Mouse (Mus musculus): ENCODE data around the gene Ubxn7. TPM values are rescaled to one million over a fixed set of nuclear protein-coding genes. Genes with fewer than 3 reads are reported as not detected.

Gene Ubxn7
- total and polyA plus RNA-seq, 2 experiments from 2014 or later = 10.7 to 37.0 TPM

GRCm38 (mm10) chr16:32437266-32437665 is 105.2 kb downstream of the Ubxn7 start:
- Histone ChIP-seq H3K27ac (ENCODE audit: low read depth, low read length) (no peak overlapping the region), H3K36me3 (ENCODE audit: insufficient read depth, low read length) (no peaks in the 10 kb centered on the region), H3K4me3 (ENCODE audit: low read depth, low read length) (no peak overlapping the region), H3K9me3 (ENCODE audit: low read length) (no peaks in the 10 kb centered on the region), H3K9ac (replicated peaks; ENCODE audit: low read length, poor library complexity, severe bottlenecking) (no peak overlapping the region), H3K27me3 (ENCODE audit: insufficient read depth, low read length) (no peaks in the 10 kb centered on the region), H3K4me2 (ENCODE audit: low read depth, low read length, poor library complexity, severe bottlenecking) (no peak overlapping the region), H3K4me1 (ENCODE audit: insufficient read depth, low read length) (no peaks in the 10 kb centered on the region)
- TF ChIP-seq CTCF (IDR thresholded peaks at IDR 0.05) = no peak
- DNase-seq (ENCODE audit: low spot score) = no peak
- no peak for ATAC-seq (ENCODE audit: low FRiP score)
- WGBS = 98% methylated on average over 1 of the region's 1 CpGs

DNA sequence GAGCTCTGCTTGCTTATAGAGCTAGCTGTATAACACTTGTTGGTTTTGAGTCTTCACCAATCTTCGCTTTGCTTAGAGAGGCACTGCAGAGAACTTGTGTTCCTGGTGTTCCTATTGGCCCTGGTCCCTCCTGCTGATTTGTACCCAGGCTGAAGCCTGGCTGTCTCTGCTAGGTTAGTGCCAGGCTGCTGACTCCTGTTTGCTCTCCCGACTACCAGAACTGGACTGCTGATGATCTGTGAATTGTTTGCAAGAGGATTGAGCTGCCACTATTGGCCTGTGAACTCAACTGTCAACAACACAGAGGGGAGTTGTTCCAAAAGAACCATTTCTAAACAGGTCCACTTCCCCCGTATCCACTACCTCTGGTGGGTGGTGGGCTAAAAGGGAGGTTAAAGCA is 109.4 kb downstream of the Ubxn7 start:
- 87% methylated on average over 3 of the region's 3 CpGs for WGBS
- ATAC-seq (ENCODE audit: low FRiP score) (no peak), DNase-seq (ENCODE audit: low spot score) (no peak)
- Histone ChIP-seq H3K9me3 (ENCODE audit: low read length) (no peaks in the 10 kb centered on the region), H3K27ac (ENCODE audit: low read depth, low read length) (no peak overlapping the region), H3K27me3 (ENCODE audit: insufficient read depth, low read length) (no peaks in the 10 kb centered on the region), H3K4me1 (ENCODE audit: insufficient read depth, low read length) (no peaks in the 10 kb centered on the region), H3K9ac (replicated peaks; ENCODE audit: low read length, poor library complexity, severe bottlenecking) (no peak overlapping the region), H3K36me3 (ENCODE audit: insufficient read depth, low read length) (no peaks in the 10 kb centered on the region), H3K4me3 (ENCODE audit: low read depth, low read length) (no peak overlapping the region), H3K4me2 (ENCODE audit: low read depth, low read length, poor library complexity, severe bottlenecking) (no peak overlapping the region)
- no peak for TF ChIP-seq CTCF (IDR thresholded peaks at IDR 0.05)

Other genes with a start within 250 kb of the Ubxn7 start
- gene Pigx, start 232.5 kb upstream of the Ubxn7 start, total RNA-seq (2014; rRNA removed) = 38.8 and 53.2 TPM in 2 replicates
- 90.4 and 91.3 TPM in 2 replicates for gene Pigx, start 232.5 kb upstream of the Ubxn7 start, polyA plus RNA-seq (2015; fragmentation: Nextera tagmentation; extraction: Ambion mirVana)
- gene Cep19, start 232.5 kb upstream of the Ubxn7 start, total RNA-seq (2014; rRNA removed) = 29.9 and 34.7 TPM in 2 replicates
- gene Cep19, start 232.5 kb upstream of the Ubxn7 start, polyA plus RNA-seq (2015; fragmentation: Nextera tagmentation; extraction: Ambion mirVana) = 54.3 and 57.3 TPM in 2 replicates
- gene Nrros, start 166.7 kb upstream of the Ubxn7 start, total RNA-seq (2014; rRNA removed) = 9.9 and 11.3 TPM in 2 replicates
- 4.9 and 5.8 TPM in 2 replicates for gene Nrros, start 166.7 kb upstream of the Ubxn7 start, polyA plus RNA-seq (2015; fragmentation: Nextera tagmentation; extraction: Ambion mirVana)
- not detected in 2 replicates for gene Bex6, start 152.4 kb upstream of the Ubxn7 start, total RNA-seq (2014; rRNA removed)
- not detected in 2 replicates for gene Bex6, start 152.4 kb upstream of the Ubxn7 start, polyA plus RNA-seq (2015; fragmentation: Nextera tagmentation; extraction: Ambion mirVana)
- 29.9 and 39.6 TPM in 2 replicates for gene Fbxo45, start 85.1 kb upstream of the Ubxn7 start, total RNA-seq (2014; rRNA removed)
- 15.0 and 16.6 TPM in 2 replicates for gene Fbxo45, start 85.1 kb upstream of the Ubxn7 start, polyA plus RNA-seq (2015; fragmentation: Nextera tagmentation; extraction: Ambion mirVana)
- 11.6 and 12.4 TPM in 2 replicates for gene Wdr53, start 85.0 kb upstream of the Ubxn7 start, total RNA-seq (2014; rRNA removed)
- gene Wdr53, start 85.0 kb upstream of the Ubxn7 start, polyA plus RNA-seq (2015; fragmentation: Nextera tagmentation; extraction: Ambion mirVana) = 10.7 and 11.1 TPM in 2 replicates
- gene Smco1, start 60.8 kb upstream of the Ubxn7 start, total RNA-seq (2014; rRNA removed) = 0.38 TPM in 1 of 2 replicates, not detected in the other
- 0.11 TPM in 1 of 2 replicates, not detected in the other for gene Smco1, start 60.8 kb upstream of the Ubxn7 start, polyA plus RNA-seq (2015; fragmentation: Nextera tagmentation; extraction: Ambion mirVana)
- gene Rnf168, start 54.8 kb upstream of the Ubxn7 start, total RNA-seq (2014; rRNA removed) = 34.8 and 42.1 TPM in 2 replicates
- 22.3 and 27.1 TPM in 2 replicates for gene Rnf168, start 54.8 kb upstream of the Ubxn7 start, polyA plus RNA-seq (2015; fragmentation: Nextera tagmentation; extraction: Ambion mirVana)
- gene Tm4sf19, start 68.2 kb downstream of the Ubxn7 start, total RNA-seq (2014; rRNA removed) = not detected in 2 replicates
- gene Tm4sf19, start 68.2 kb downstream of the Ubxn7 start, polyA plus RNA-seq (2015; fragmentation: Nextera tagmentation; extraction: Ambion mirVana) = not detected in 2 replicates
- 12.5 and 18.1 TPM in 2 replicates for gene Tctex1d2, start 87.4 kb downstream of the Ubxn7 start, total RNA-seq (2014; rRNA removed)
- 54.5 and 56.7 TPM in 2 replicates for gene Tctex1d2, start 87.4 kb downstream of the Ubxn7 start, polyA plus RNA-seq (2015; fragmentation: Nextera tagmentation; extraction: Ambion mirVana)
- gene Pcyt1a, start 98.7 kb downstream of the Ubxn7 start, total RNA-seq (2014; rRNA removed) = 47.5 and 52.7 TPM in 2 replicates
- 49.2 and 49.3 TPM in 2 replicates for gene Pcyt1a, start 98.7 kb downstream of the Ubxn7 start, polyA plus RNA-seq (2015; fragmentation: Nextera tagmentation; extraction: Ambion mirVana)
- not detected in 2 replicates for gene Slc51a, start 155.6 kb downstream of the Ubxn7 start, total RNA-seq (2014; rRNA removed)
- 0.14 TPM in 1 of 2 replicates, not detected in the other for gene Slc51a, start 155.6 kb downstream of the Ubxn7 start, polyA plus RNA-seq (2015; fragmentation: Nextera tagmentation; extraction: Ambion mirVana)
- not detected in 2 replicates for gene Zdhhc19, start 164.0 kb downstream of the Ubxn7 start, total RNA-seq (2014; rRNA removed)
- 0.19 and 0.25 TPM in 2 replicates for gene Zdhhc19, start 164.0 kb downstream of the Ubxn7 start, polyA plus RNA-seq (2015; fragmentation: Nextera tagmentation; extraction: Ambion mirVana)